Mouse (Mus musculus) liver, embryonic 14.5 days (tissue): ENCODE results near the gene Pfdn6. TPM values are rescaled to one million over a fixed set of nuclear protein-coding genes. Genes with fewer than 3 reads are reported as not detected.
"Not testable (repeated sequence)": the region's sequence is repeated elsewhere in the genome, so short reads cannot be mapped to it uniquely, and the experiment has no call there.

ENCODE experiments used
- ATAC-seq: fragments of 200-750 bp; cut with Nextera tagmentation; 2 replicates; pipeline ENCODE4 v1.8.0; 2017; ENCODE audit warnings: moderate number of reproducible peaks, mild to moderate bottlenecking, moderate library complexity; ENCODE audit not compliant: insufficient read depth
- DNase-seq, 3 experiments: peaks; one replicate each; pipeline ENCODE4 v3.0.0-alpha.2; 2012 to 2013; ENCODE audit warnings: low read depth in 3 of 3, low spot score in 3 of 3
- H3K27ac ChIP-seq: fragments of 300-500 bp; sonication (generic); 2 replicates; pipeline ENCODE4 v1.5.1; 2014; ENCODE audit warnings: moderate library complexity, mild to moderate bottlenecking, control low read depth, inconsistent platforms
- H3K27me3 ChIP-seq: fragments of 300-500 bp; sonication (generic); 2 replicates; pipeline ENCODE4 v1.6.1; 2014; ENCODE audit warnings: mild to moderate bottlenecking, low read length, moderate library complexity; ENCODE audit not compliant: control insufficient read depth, insufficient read depth
- H3K36me3 ChIP-seq: fragments of 300-500 bp; sonication (generic); replicated peaks from 2 replicates; pipeline ENCODE4 v1.6.1; 2014; ENCODE audit warnings: low read depth; ENCODE audit not compliant: control insufficient read depth, insufficient read depth
- H3K4me1 ChIP-seq, 2 experiments: fragments of 200-500 bp in 1 of 2; fragments of 300-500 bp in 1 of 2; sonication (generic) in 1 of 2; replicated peaks; 2 replicates each; pipeline ENCODE4 v1.6.1; 2012 to 2014; ENCODE audit warnings: antibody characterized with exemption in 1 of 2, inconsistent platforms in 1 of 2, low read length in 1 of 2; ENCODE audit not compliant: control insufficient read depth in 2 of 2, insufficient read depth in 2 of 2
- H3K4me2 ChIP-seq: fragments of 300-500 bp; sonication (generic); 2 replicates; pipeline ENCODE4 v1.6.1; 2014; ENCODE audit warnings: low read depth, mild to moderate bottlenecking, control low read depth, moderate library complexity
- H3K4me3 ChIP-seq, 2 experiments: fragments of 200-500 bp in 1 of 2; fragments of 300-500 bp in 1 of 2; sonication (generic) in 1 of 2; 2 replicates each; pipeline ENCODE4 v1.5.1; 2012 to 2014; ENCODE audit warnings: low read depth in 2 of 2, low read length in 2 of 2, mild to moderate bottlenecking in 2 of 2, control low read depth in 1 of 2, inconsistent platforms in 1 of 2, moderate library complexity in 1 of 2; ENCODE audit not compliant: insufficient read depth in 1 of 2
- H3K9ac ChIP-seq: fragments of 300-500 bp; sonication (generic); replicated peaks from 2 replicates; pipeline ENCODE4 v1.6.1; 2014; ENCODE audit warnings: mild to moderate bottlenecking, control low read depth, moderate library complexity
- H3K9me3 ChIP-seq: fragments of 300-500 bp; sonication (generic); 2 replicates; pipeline ENCODE4 v1.6.1; 2016; ENCODE audit warnings: low read length, mixed read lengths; ENCODE audit not compliant: control insufficient read depth
- CTCF ChIP-seq: IDR thresholded peaks from 2 replicates; pipeline ENCODE4 v1.5.1; 2016; ENCODE audit warnings: antibody characterized with exemption, low read depth, control low read depth
- EP300 ChIP-seq: IDR thresholded peaks from 2 replicates; pipeline ENCODE4 v1.6.1; 2016; ENCODE audit warnings: antibody characterized with exemption, low read depth
- WGBS: fragments of 180-500 bp; shearing (Covaris S2); extraction: QIAGEN DNeasy Blood & Tissue Kit; methylation state at CpG from one replicate; pipeline ENCODE4 v1.1.7; 2014; ENCODE audit not compliant: insufficient replicate concordance; 5-methylcytosine and 5-hydroxymethylcytosine counted together
- polyA plus RNA-seq, 2 experiments: library from polyadenylated mRNA; depleted of rRNA in 1 of 2; stranded (reverse) in 1 of 2; unstranded in 1 of 2; fragments of >200 nt; fragmentation: Nextera tagmentation in 1 of 2; extraction: Ambion mirVana in 1 of 2; gene quantifications; 2 replicates each; pipeline versions ENCODE4 v1.2.1 to v1.2.3; 2012 to 2014

The Pfdn6 gene
- polyA plus RNA-seq, 2 experiments = 62.4 to 103 TPM

GRCm38 (mm10) chr17:33890533-33891059, 49.5 kb downstream of the Pfdn6 start, which contains the start of gene Kifc1:
TSS of gene Kifc1 (minus strand) at chr17:33890661.
- Histone ChIP-seq H3K27ac (peak within 1 kb of the TSS; percentile 69), H3K36me3 (peaks cover 14% of the 10 kb centered on the region), H3K4me1 (peaks cover 10 to 15% of the 10 kb centered on the region in 2 experiments), H3K4me2 (peak within 1 kb of the TSS; percentile 91), H3K27me3 (no peaks in the 10 kb centered on the region), H3K9ac (peak within 1 kb of the TSS; percentile 95), H3K9me3 (no peaks in the 10 kb centered on the region), H3K4me3 (peak within 1 kb of the TSS; percentile 83 to 85)
- TF ChIP-seq EP300 (no peak; the same call in 1 of the 2 replicates), CTCF (peak; percentile 100)
- under 1% methylated on average over 49 of the region's 49 CpGs for WGBS
- DNase-seq (peak; percentile 98 to 99 (median 99)), ATAC-seq (peak; percentile 96)

- Histone ChIP-seq H3K36me3 (peaks cover 18% of the 10 kb centered on the region), H3K4me3 (peak overlapping the region; percentile 83 to 85), H3K4me2 (peak overlapping the region; percentile 91), H3K4me1 (peaks cover 10 to 15% of the 10 kb centered on the region in 2 experiments), H3K27ac (peak overlapping the region; percentile 69), H3K9ac (peak overlapping the region; percentile 95)
- not testable (repeated sequence) for H3K27me3 ChIP-seq, H3K9me3 ChIP-seq, DNase-seq
- peak; percentile 6 for ATAC-seq
- 0% methylated on average over 37 of the region's 44 CpGs for WGBS
Observed at GRCm38 (mm10) chr17:33889941-33890532, 50.1 kb downstream of the Pfdn6 start.

Other genes starting within 250 kb of the Pfdn6 start
Only the 30 nearest of the 31 such genes appear.
- gene March2, start 221.7 kb downstream of the Pfdn6 start, polyA plus RNA-seq (2012; rRNA removed) = 162 and 167 TPM in 2 replicates
- 235 and 236 TPM in 2 replicates for gene March2, start 221.7 kb downstream of the Pfdn6 start, polyA plus RNA-seq (2014; fragmentation: Nextera tagmentation; extraction: Ambion mirVana)
- gene Rab11b, start 179.8 kb downstream of the Pfdn6 start, polyA plus RNA-seq (2012; rRNA removed) = 91.1 and 101 TPM in 2 replicates
- 62.6 and 74.3 TPM in 2 replicates for gene Rab11b, start 179.8 kb downstream of the Pfdn6 start, polyA plus RNA-seq (2014; fragmentation: Nextera tagmentation; extraction: Ambion mirVana)
- 6.1 and 6.3 TPM in 2 replicates for gene Angptl4, start 158.5 kb downstream of the Pfdn6 start, polyA plus RNA-seq (2012; rRNA removed)
- gene Angptl4, start 158.5 kb downstream of the Pfdn6 start, polyA plus RNA-seq (2014; fragmentation: Nextera tagmentation; extraction: Ambion mirVana) = 12.8 and 15.2 TPM in 2 replicates
- 7.1 and 7.6 TPM in 2 replicates for gene Kank3, start 129.8 kb downstream of the Pfdn6 start, polyA plus RNA-seq (2012; rRNA removed)
- 7.3 and 7.7 TPM in 2 replicates for gene Kank3, start 129.8 kb downstream of the Pfdn6 start, polyA plus RNA-seq (2014; fragmentation: Nextera tagmentation; extraction: Ambion mirVana)
- gene Rps28, start 115.8 kb downstream of the Pfdn6 start, polyA plus RNA-seq (2012; rRNA removed) = 593 and 901 TPM in 2 replicates
- 693 and 702 TPM in 2 replicates for gene Rps28, start 115.8 kb downstream of the Pfdn6 start, polyA plus RNA-seq (2014; fragmentation: Nextera tagmentation; extraction: Ambion mirVana)
- 146 and 149 TPM in 2 replicates for gene Ndufa7, start 115.8 kb downstream of the Pfdn6 start, polyA plus RNA-seq (2012; rRNA removed)
- gene Ndufa7, start 115.8 kb downstream of the Pfdn6 start, polyA plus RNA-seq (2014; fragmentation: Nextera tagmentation; extraction: Ambion mirVana) = 271 and 282 TPM in 2 replicates
- 5.2 and 6.7 TPM in 2 replicates for gene Cd320, start 97.3 kb downstream of the Pfdn6 start, polyA plus RNA-seq (2012; rRNA removed)
- 16.1 and 16.9 TPM in 2 replicates for gene Cd320, start 97.3 kb downstream of the Pfdn6 start, polyA plus RNA-seq (2014; fragmentation: Nextera tagmentation; extraction: Ambion mirVana)
- not detected in 2 replicates for gene Gm7029, start 66.5 kb downstream of the Pfdn6 start, polyA plus RNA-seq (2012; rRNA removed)
- not detected in 2 replicates for gene Gm7029, start 66.5 kb downstream of the Pfdn6 start, polyA plus RNA-seq (2014; fragmentation: Nextera tagmentation; extraction: Ambion mirVana)
- gene Kifc1, start 49.7 kb downstream of the Pfdn6 start, polyA plus RNA-seq (2012; rRNA removed) = 37.2 and 40.8 TPM in 2 replicates
- 7.2 and 7.9 TPM in 2 replicates for gene Kifc1, start 49.7 kb downstream of the Pfdn6 start, polyA plus RNA-seq (2014; fragmentation: Nextera tagmentation; extraction: Ambion mirVana)
- 0.36 and 0.44 TPM in 2 replicates for gene Platr17, start 35.2 kb downstream of the Pfdn6 start, polyA plus RNA-seq (2012; rRNA removed)
- 0.20 and 0.29 TPM in 2 replicates for gene Platr17, start 35.2 kb downstream of the Pfdn6 start, polyA plus RNA-seq (2014; fragmentation: Nextera tagmentation; extraction: Ambion mirVana)
- 11.1 and 14.7 TPM in 2 replicates for gene Daxx, start 30.9 kb downstream of the Pfdn6 start, polyA plus RNA-seq (2012; rRNA removed)
- 14.8 and 15.3 TPM in 2 replicates for gene Daxx, start 30.9 kb downstream of the Pfdn6 start, polyA plus RNA-seq (2014; fragmentation: Nextera tagmentation; extraction: Ambion mirVana)
- 10.4 and 10.6 TPM in 2 replicates for gene Tapbp, start 24.4 kb downstream of the Pfdn6 start, polyA plus RNA-seq (2012; rRNA removed)
- gene Tapbp, start 24.4 kb downstream of the Pfdn6 start, polyA plus RNA-seq (2014; fragmentation: Nextera tagmentation; extraction: Ambion mirVana) = 24.0 and 28.7 TPM in 2 replicates
- gene Zbtb22, start 24.4 kb downstream of the Pfdn6 start, polyA plus RNA-seq (2012; rRNA removed) = 10.6 and 12.1 TPM in 2 replicates
- gene Zbtb22, start 24.4 kb downstream of the Pfdn6 start, polyA plus RNA-seq (2014; fragmentation: Nextera tagmentation; extraction: Ambion mirVana) = 4.7 and 4.8 TPM in 2 replicates
- gene Rgl2, start 10.8 kb downstream of the Pfdn6 start, polyA plus RNA-seq (2012; rRNA removed) = 17.0 and 19.6 TPM in 2 replicates
- gene Rgl2, start 10.8 kb downstream of the Pfdn6 start, polyA plus RNA-seq (2014; fragmentation: Nextera tagmentation; extraction: Ambion mirVana) = 4.9 and 5.9 TPM in 2 replicates
- gene Wdr46, start 317 bp upstream of the Pfdn6 start, polyA plus RNA-seq (2012; rRNA removed) = 17.3 and 18.9 TPM in 2 replicates
- gene Wdr46, start 317 bp upstream of the Pfdn6 start, polyA plus RNA-seq (2014; fragmentation: Nextera tagmentation; extraction: Ambion mirVana) = 8.0 and 11.6 TPM in 2 replicates
- 1.1 and 1.3 TPM in 2 replicates for gene B3galt4, start 11.1 kb upstream of the Pfdn6 start, polyA plus RNA-seq (2012; rRNA removed)
- gene B3galt4, start 11.1 kb upstream of the Pfdn6 start, polyA plus RNA-seq (2014; fragmentation: Nextera tagmentation; extraction: Ambion mirVana) = 1.1 and 1.8 TPM in 2 replicates
- gene Vps52, start 15.5 kb upstream of the Pfdn6 start, polyA plus RNA-seq (2012; rRNA removed) = 17.4 and 18.7 TPM in 2 replicates
- gene Vps52, start 15.5 kb upstream of the Pfdn6 start, polyA plus RNA-seq (2014; fragmentation: Nextera tagmentation; extraction: Ambion mirVana) = 15.2 and 18.4 TPM in 2 replicates
- gene Rps18, start 15.7 kb upstream of the Pfdn6 start, polyA plus RNA-seq (2012; rRNA removed) = 829 and 1,098 TPM in 2 replicates
- gene Rps18, start 15.7 kb upstream of the Pfdn6 start, polyA plus RNA-seq (2014; fragmentation: Nextera tagmentation; extraction: Ambion mirVana) = 1,411 and 1,430 TPM in 2 replicates
- 124 and 137 TPM in 2 replicates for gene H2-K1, start 60.0 kb upstream of the Pfdn6 start, polyA plus RNA-seq (2012; rRNA removed)
- gene H2-K1, start 60.0 kb upstream of the Pfdn6 start, polyA plus RNA-seq (2014; fragmentation: Nextera tagmentation; extraction: Ambion mirVana) = 107 and 108 TPM in 2 replicates
- 7.6 and 9.7 TPM in 2 replicates for gene Ring1, start 84.3 kb upstream of the Pfdn6 start, polyA plus RNA-seq (2012; rRNA removed)
- gene Ring1, start 84.3 kb upstream of the Pfdn6 start, polyA plus RNA-seq (2014; fragmentation: Nextera tagmentation; extraction: Ambion mirVana) = 1.2 and 1.7 TPM in 2 replicates
- gene H2-Ke6, start 87.7 kb upstream of the Pfdn6 start, polyA plus RNA-seq (2012; rRNA removed) = 30.6 and 32.8 TPM in 2 replicates
- 22.3 and 24.9 TPM in 2 replicates for gene H2-Ke6, start 87.7 kb upstream of the Pfdn6 start, polyA plus RNA-seq (2014; fragmentation: Nextera tagmentation; extraction: Ambion mirVana)
- 27.0 and 28.1 TPM in 2 replicates for gene Slc39a7, start 91.3 kb upstream of the Pfdn6 start, polyA plus RNA-seq (2012; rRNA removed)
- 25.1 and 26.5 TPM in 2 replicates for gene Slc39a7, start 91.3 kb upstream of the Pfdn6 start, polyA plus RNA-seq (2014; fragmentation: Nextera tagmentation; extraction: Ambion mirVana)
- gene Rxrb, start 91.5 kb upstream of the Pfdn6 start, polyA plus RNA-seq (2012; rRNA removed) = 15.2 and 16.5 TPM in 2 replicates
- gene Rxrb, start 91.5 kb upstream of the Pfdn6 start, polyA plus RNA-seq (2014; fragmentation: Nextera tagmentation; extraction: Ambion mirVana) = 6.0 and 7.2 TPM in 2 replicates
- gene Col11a2, start 99.1 kb upstream of the Pfdn6 start, polyA plus RNA-seq (2012; rRNA removed) = 0.22 and 0.55 TPM in 2 replicates
- 0.06 and 0.20 TPM in 2 replicates for gene Col11a2, start 99.1 kb upstream of the Pfdn6 start, polyA plus RNA-seq (2014; fragmentation: Nextera tagmentation; extraction: Ambion mirVana)
- 0.45 and 0.51 TPM in 2 replicates for gene H2-Oa, start 152.0 kb upstream of the Pfdn6 start, polyA plus RNA-seq (2012; rRNA removed)
- 0.29 and 0.51 TPM in 2 replicates for gene H2-Oa, start 152.0 kb upstream of the Pfdn6 start, polyA plus RNA-seq (2014; fragmentation: Nextera tagmentation; extraction: Ambion mirVana)
- gene H2-DMa, start 179.2 kb upstream of the Pfdn6 start, polyA plus RNA-seq (2012; rRNA removed) = 2.5 and 3.1 TPM in 2 replicates
- 4.4 and 5.5 TPM in 2 replicates for gene H2-DMa, start 179.2 kb upstream of the Pfdn6 start, polyA plus RNA-seq (2014; fragmentation: Nextera tagmentation; extraction: Ambion mirVana)
- gene Brd2, start 182.3 kb upstream of the Pfdn6 start, polyA plus RNA-seq (2012; rRNA removed) = 46.8 and 48.7 TPM in 2 replicates
- gene Brd2, start 182.3 kb upstream of the Pfdn6 start, polyA plus RNA-seq (2014; fragmentation: Nextera tagmentation; extraction: Ambion mirVana) = 28.8 and 37.5 TPM in 2 replicates
- gene H2-DMb2, start 203.0 kb upstream of the Pfdn6 start, polyA plus RNA-seq (2012; rRNA removed) = 0.40 and 0.58 TPM in 2 replicates
- gene H2-DMb2, start 203.0 kb upstream of the Pfdn6 start, polyA plus RNA-seq (2014; fragmentation: Nextera tagmentation; extraction: Ambion mirVana) = 0.13 and 0.33 TPM in 2 replicates
- 1.2 TPM in 2 replicates for gene H2-DMb1, start 212.7 kb upstream of the Pfdn6 start, polyA plus RNA-seq (2012; rRNA removed)
- 0.79 and 0.86 TPM in 2 replicates for gene H2-DMb1, start 212.7 kb upstream of the Pfdn6 start, polyA plus RNA-seq (2014; fragmentation: Nextera tagmentation; extraction: Ambion mirVana)
- 1.9 TPM in 2 replicates for gene Tap1, start 247.2 kb upstream of the Pfdn6 start, polyA plus RNA-seq (2012; rRNA removed)
- 2.0 and 2.5 TPM in 2 replicates for gene Tap1, start 247.2 kb upstream of the Pfdn6 start, polyA plus RNA-seq (2014; fragmentation: Nextera tagmentation; extraction: Ambion mirVana)